Mouse (Mus musculus) limb, embryonic 14.5 days (tissue): ENCODE results near the gene Med4. TPM values are rescaled to one million over a fixed set of nuclear protein-coding genes. Genes with fewer than 3 reads are reported as not detected.

Source experiments
- ATAC-seq: fragments of 200-750 bp; cut with Nextera tagmentation; 2 replicates; pipeline ENCODE4 v1.8.0; 2017; ENCODE audit warnings: low read depth, moderate number of reproducible peaks, moderate TSS enrichment; ENCODE audit not compliant: low FRiP score
- DNase-seq: peaks from one replicate; pipeline ENCODE4 v3.0.0-alpha.2; 2015; ENCODE audit warnings: low spot score
- H3K27ac ChIP-seq: fragments of 300-500 bp; sonication (generic); replicated peaks from 2 replicates; pipeline ENCODE4 v1.5.1; 2014; ENCODE audit warnings: low read depth, mild to moderate bottlenecking, low read length, moderate library complexity, mixed read lengths
- H3K27me3 ChIP-seq: fragments of 300-500 bp; sonication (generic); 2 replicates; pipeline ENCODE4 v1.6.1; 2014; ENCODE audit warnings: low read length, mixed read lengths; ENCODE audit not compliant: control insufficient read depth, insufficient read depth
- H3K36me3 ChIP-seq: fragments of 300-500 bp; sonication (generic); 2 replicates; pipeline ENCODE4 v1.6.1; 2014; ENCODE audit warnings: mild to moderate bottlenecking, low read length, moderate library complexity, mixed read lengths; ENCODE audit not compliant: control insufficient read depth, insufficient read depth
- H3K4me1 ChIP-seq: fragments of 300-500 bp; sonication (generic); 2 replicates; pipeline ENCODE4 v1.6.1; 2014; ENCODE audit warnings: antibody characterized with exemption, low read length, mixed read lengths; ENCODE audit not compliant: control insufficient read depth, insufficient read depth
- H3K4me2 ChIP-seq: fragments of 300-500 bp; sonication (generic); replicated peaks from 2 replicates; pipeline ENCODE4 v1.6.1; 2014; ENCODE audit warnings: low read depth, mild to moderate bottlenecking, low read length, moderate library complexity; ENCODE audit not compliant: severe bottlenecking
- H3K4me3 ChIP-seq: fragments of 300-500 bp; sonication (generic); replicated peaks from 2 replicates; pipeline ENCODE4 v1.5.1; 2014; ENCODE audit warnings: low read length
- H3K9ac ChIP-seq: fragments of 300-500 bp; sonication (generic); 2 replicates; pipeline ENCODE4 v1.6.1; 2014; ENCODE audit warnings: mild to moderate bottlenecking, low read depth, low read length, moderate library complexity; ENCODE audit not compliant: severe bottlenecking
- H3K9me3 ChIP-seq: fragments of 300-500 bp; sonication (generic); 2 replicates; pipeline ENCODE4 v1.6.1; 2016; ENCODE audit warnings: low read length; ENCODE audit not compliant: control insufficient read depth
- POLR2A ChIP-seq: fragments of 200-500 bp; IDR thresholded peaks from 2 replicates; pipeline ENCODE4 v1.8.0; 2012; ENCODE audit warnings: inconsistent platforms, mild to moderate bottlenecking, moderate library complexity, borderline replicate concordance; ENCODE audit not compliant: insufficient read depth, insufficient read length; ENCODE audit errors: extremely low read depth
- WGBS: fragments of 180-500 bp; shearing (Covaris S2); extraction: QIAGEN DNeasy Blood & Tissue Kit; methylation state at CpG from one replicate; pipeline ENCODE4 v1.1.7; 2014; 5-methylcytosine and 5-hydroxymethylcytosine counted together
- polyA plus RNA-seq, 2 experiments: library from polyadenylated mRNA; depleted of rRNA in 1 of 2; stranded (reverse) in 1 of 2; unstranded in 1 of 2; fragments of >200 nt; fragmentation: Nextera tagmentation in 1 of 2; extraction: Ambion mirVana in 1 of 2; gene quantifications; 2 replicates each; pipeline versions ENCODE4 v1.2.1 to v1.2.3; 2012 to 2014

Med4 gene
- polyA plus RNA-seq, 2 experiments: 59.0 to 78.8 TPM

DNA sequence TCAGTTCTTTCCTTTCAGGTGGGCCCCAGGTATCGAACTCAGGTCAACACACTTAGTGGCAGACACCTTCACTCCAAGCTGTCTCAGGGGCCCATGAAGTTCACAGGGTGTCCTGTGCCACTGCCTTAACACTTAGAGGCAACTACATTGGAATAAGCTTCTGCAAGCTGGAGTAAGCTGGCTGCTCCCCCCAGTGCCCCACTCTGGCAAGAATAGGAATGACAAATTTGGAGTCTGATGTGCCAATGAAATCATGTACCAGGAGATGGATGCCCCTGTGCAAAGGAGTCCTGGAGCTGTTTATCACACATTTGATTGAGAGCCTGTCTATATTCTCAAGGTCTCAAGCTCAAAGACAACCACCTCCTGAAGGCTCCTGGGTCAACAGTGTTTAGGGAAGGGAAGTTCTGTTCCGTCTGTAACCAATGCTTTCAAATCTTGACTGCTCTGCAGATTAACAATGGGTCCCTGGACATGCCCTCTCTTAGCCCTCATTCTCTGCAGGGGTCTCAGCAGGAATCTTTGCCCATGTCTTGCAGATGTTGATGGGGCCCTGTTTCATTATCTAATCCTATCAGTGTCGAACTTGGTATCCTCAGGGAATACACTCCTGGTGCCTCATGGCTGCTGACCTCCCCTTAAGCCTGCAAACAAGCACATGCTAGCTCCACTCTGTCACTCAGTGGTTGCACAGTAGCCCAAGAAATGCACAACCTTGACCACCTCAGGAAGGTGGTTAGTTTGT is 25.3 kb upstream of the Med4 start:
- TF ChIP-seq POLR2A: no peak
- no peak for DNase-seq

DNA sequence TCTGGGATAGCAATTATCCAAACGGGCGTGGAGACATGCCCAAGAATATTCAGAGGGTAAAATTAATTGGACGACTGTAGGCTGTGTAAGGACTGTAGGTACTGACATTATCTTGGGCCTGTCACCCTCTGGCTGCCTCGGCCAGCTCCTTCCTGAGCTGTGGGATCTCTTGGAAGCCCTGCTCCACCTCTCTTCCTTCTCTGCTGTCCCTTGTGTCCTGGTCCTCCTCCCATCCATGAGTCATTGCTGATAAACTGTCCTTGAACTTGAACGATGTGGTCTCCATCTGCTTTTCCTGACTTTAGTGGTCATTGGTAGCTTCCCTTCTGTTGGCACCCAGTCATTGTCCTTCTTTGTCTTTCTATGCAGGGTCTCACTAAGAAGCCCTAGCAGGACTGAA is 23.2 kb upstream of the Med4 start:
- no peak for DNase-seq
- Histone ChIP-seq H3K27ac (no peak overlapping the region), H3K4me1 (no peaks in the 10 kb centered on the region; the same call in 1 of the 2 replicates), H3K4me3 (no peak overlapping the region), H3K36me3 (no peaks in the 10 kb centered on the region), H3K27me3 (no peaks in the 10 kb centered on the region), H3K9me3 (no peaks in the 10 kb centered on the region), H3K4me2 (no peak overlapping the region), H3K9ac (no peak overlapping the region)
- 79% methylated on average over 5 of the region's 5 CpGs for WGBS
- no peak for TF ChIP-seq POLR2A
- no peak for ATAC-seq

More for the DNA sequence above, 25.3 kb upstream of the Med4 start:
- Histone ChIP-seq H3K9me3 (no peaks in the 10 kb centered on the region), H3K9ac (no peak overlapping the region), H3K4me1 (no peaks in the 10 kb centered on the region; the same call in 1 of the 2 replicates), H3K27me3 (no peaks in the 10 kb centered on the region), H3K4me3 (no peak overlapping the region), H3K36me3 (no peaks in the 10 kb centered on the region), H3K4me2 (no peak overlapping the region), H3K27ac (no peak overlapping the region)
- ATAC-seq: no peak
- 85% methylated on average over 3 of the region's 3 CpGs for WGBS

DNA sequence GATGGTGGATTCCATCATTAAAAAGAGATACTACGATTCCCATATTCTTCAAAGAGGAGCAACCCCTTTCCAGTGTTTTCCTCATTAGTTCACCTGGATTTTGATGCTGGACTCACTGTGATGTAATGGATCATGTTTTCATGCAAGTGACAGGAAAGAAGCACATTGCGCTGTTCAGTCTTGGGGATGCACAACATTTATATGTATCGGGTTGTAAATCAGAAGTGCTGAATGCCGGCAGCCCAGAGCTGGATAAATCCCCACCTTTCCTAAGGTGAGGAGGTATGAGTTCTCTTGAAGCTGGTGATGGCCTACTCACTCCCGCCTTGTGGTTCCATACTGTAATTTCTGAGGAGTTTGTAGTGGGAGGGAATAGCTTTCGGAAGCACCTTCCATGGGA is 16.5 kb upstream of the Med4 start:
- Histone ChIP-seq H3K27me3 (no peaks in the 10 kb centered on the region), H3K9ac (no peak overlapping the region), H3K27ac (no peak overlapping the region), H3K36me3 (no peaks in the 10 kb centered on the region), H3K4me1 (no peaks in the 10 kb centered on the region), H3K4me3 (no peak overlapping the region), H3K9me3 (no peaks in the 10 kb centered on the region), H3K4me2 (no peak overlapping the region)
- no peak for ATAC-seq
- WGBS: 91% methylated on average over 6 of the region's 6 CpGs
- TF ChIP-seq POLR2A: no peak
- DNase-seq: no peak

DNA sequence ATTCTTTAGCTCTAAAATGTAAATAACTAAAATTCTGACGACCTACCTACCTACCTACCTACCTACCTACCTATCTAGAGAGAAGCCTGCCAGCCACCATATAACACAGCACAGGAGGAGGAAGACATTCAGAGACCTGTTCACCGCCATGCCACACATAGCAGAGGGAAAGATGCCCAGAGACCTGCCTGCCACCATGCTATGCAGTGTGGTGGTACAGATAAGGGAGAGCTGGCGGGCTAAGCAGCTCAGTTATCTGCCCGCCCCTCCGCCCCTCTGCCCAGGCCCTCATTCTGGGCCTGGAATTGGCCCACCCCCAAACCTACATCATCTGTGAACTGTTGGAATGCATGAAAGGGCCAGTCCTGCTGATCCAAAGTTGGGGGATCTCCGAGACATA is 15.7 kb upstream of the Med4 start:
- no peak overlapping the region for H3K4me3 ChIP-seq
- H3K4me1 ChIP-seq: no peaks in the 10 kb centered on the region
- H3K27me3 ChIP-seq: no peaks in the 10 kb centered on the region
- no peak for ATAC-seq
- DNase-seq: no peak
- H3K9ac ChIP-seq: no peak overlapping the region
- TF ChIP-seq POLR2A: no peak
- no peaks in the 10 kb centered on the region for H3K9me3 ChIP-seq
- no peak overlapping the region for H3K4me2 ChIP-seq
- H3K36me3 ChIP-seq: no peaks in the 10 kb centered on the region
- WGBS: 79% methylated on average over 6 of the region's 6 CpGs
- no peak overlapping the region for H3K27ac ChIP-seq

DNA sequence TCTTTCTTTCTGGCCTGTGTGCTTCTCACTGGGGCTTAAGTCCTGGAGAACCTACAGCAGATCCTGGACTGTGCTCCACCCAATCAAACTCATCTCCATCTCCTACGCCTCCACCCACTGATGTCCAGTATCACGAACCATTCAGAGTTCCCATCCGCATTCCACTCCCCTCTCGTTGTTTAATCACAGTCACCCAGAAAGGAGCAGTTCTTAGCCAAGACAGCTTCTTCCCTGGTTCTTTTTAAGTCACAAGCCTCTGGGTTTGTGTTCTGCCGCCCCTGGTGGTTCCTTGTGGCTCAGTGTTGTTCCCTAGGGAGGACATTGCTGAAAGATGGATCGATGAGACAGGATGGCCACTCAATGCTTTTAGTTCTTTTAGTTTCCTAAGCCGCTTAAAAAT is 14.1 kb upstream of the Med4 start:
- Histone ChIP-seq H3K4me2 (no peak overlapping the region), H3K4me1 (no peaks in the 10 kb centered on the region), H3K36me3 (no peaks in the 10 kb centered on the region), H3K9ac (no peak overlapping the region), H3K4me3 (no peak overlapping the region), H3K27ac (no peak overlapping the region), H3K9me3 (no peaks in the 10 kb centered on the region), H3K27me3 (no peaks in the 10 kb centered on the region)
- WGBS: 76% methylated on average over 7 of the region's 7 CpGs
- no peak for TF ChIP-seq POLR2A
- DNase-seq: no peak
- no peak for ATAC-seq

DNA sequence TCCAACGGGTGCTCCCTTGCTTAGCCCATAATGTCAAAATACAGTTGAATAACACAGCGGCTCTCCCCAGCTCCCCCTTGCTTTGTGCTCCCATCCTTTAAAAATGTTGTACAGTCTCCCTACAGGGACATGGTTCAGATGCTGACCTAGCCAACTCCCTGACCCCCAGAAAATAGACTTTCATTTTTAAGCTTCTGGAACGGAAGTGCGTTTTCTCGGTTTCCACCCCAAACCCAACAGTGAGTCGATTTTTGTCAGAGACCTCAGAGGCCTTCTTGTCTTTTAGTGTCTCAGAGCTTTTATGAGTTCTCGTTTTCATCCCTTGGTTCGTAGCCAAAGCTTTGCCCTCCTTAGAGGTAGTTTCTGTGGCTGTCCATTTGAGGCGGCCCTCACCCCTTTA is 8.5 kb upstream of the Med4 start:
- no peak overlapping the region for H3K4me2 ChIP-seq
- 84% methylated on average over 9 of the region's 9 CpGs for WGBS
- ATAC-seq (no peak), DNase-seq (no peak)
- no peaks in the 10 kb centered on the region for H3K27me3 ChIP-seq
- H3K4me1 ChIP-seq: peaks cover 9% of the 10 kb centered on the region; the same call in 1 of the 2 replicates
- H3K9me3 ChIP-seq: no peaks in the 10 kb centered on the region
- no peaks in the 10 kb centered on the region for H3K36me3 ChIP-seq
- H3K4me3 ChIP-seq: no peak overlapping the region
- H3K27ac ChIP-seq: no peak overlapping the region
- no peak overlapping the region for H3K9ac ChIP-seq
- no peak for TF ChIP-seq POLR2A
